Mouse (Mus musculus): ENCODE data around the gene Zfp454.

- TF ChIP-seq USF1 (IDR thresholded peaks at IDR 0.05; ENCODE audit: low read depth) (no peak), POLR2A (IDR thresholded peaks at IDR 0.05; ENCODE audit: insufficient read length, low read depth) (no peak), TCF12 (IDR thresholded peaks at IDR 0.05; ENCODE audit: insufficient read depth, poor library complexity, severe bottlenecking) (no peak), SRF (IDR thresholded peaks at IDR 0.05; ENCODE audit: control insufficient read depth, insufficient read length, low read depth) (no peak), MAX (IDR thresholded peaks at IDR 0.05; ENCODE audit: low read depth) (no peak), E2F4 (IDR thresholded peaks at IDR 0.05; ENCODE audit: insufficient read depth) (no peak), MYOG (IDR thresholded peaks at IDR 0.05; ENCODE audit: control insufficient read depth in 1 of 3, insufficient read depth in 1 of 3, insufficient read length in 2 of 3, low read depth in 2 of 3) (peak in 1 of 3 experiments; percentile 1), CEBPB (IDR thresholded peaks at IDR 0.05; ENCODE audit: insufficient read depth, poor library complexity, severe bottlenecking) (no peak), MYOD1 (IDR thresholded peaks at IDR 0.05; ENCODE audit: control insufficient read depth in 1 of 3, insufficient read length in 2 of 3, low read depth in 2 of 3) (no peak)
Measured at GRCm38 (mm10) chr11:50850989-50851601, 36.4 kb downstream of the Zfp454 start.

Measured in myocyte (in vitro differentiated cells).